Mouse (Mus musculus) adrenal gland, postnatal 36 days (tissue): ENCODE results near the gene 1600002K03Rik. TPM values are rescaled to one million over a fixed set of nuclear protein-coding genes. Genes with fewer than 3 reads are reported as not detected.
"Not testable (repeated sequence)": the region's sequence is repeated elsewhere in the genome, so short reads cannot be mapped to it uniquely, and the experiment has no call there.

Experiments
- DNase-seq, 2 experiments: peaks; one replicate each; pipeline ENCODE4 v3.0.0; 2021; ENCODE audit warnings: mixed read lengths in 1 of 2
- total RNA-seq, 2 experiments: library from RNA; stranded (reverse); gene quantifications; 2 replicates each; pipeline ENCODE4 v1.2.3; 2021

Gene 1600002K03Rik
- total RNA-seq, 2 experiments from 2014 or later, result 16.8 to 19.1 TPM

- no peak for DNase-seq
Measured at GRCm38 (mm10) chr10:80186649-80187048, 13.9 kb downstream of the 1600002K03Rik start.

DNA sequence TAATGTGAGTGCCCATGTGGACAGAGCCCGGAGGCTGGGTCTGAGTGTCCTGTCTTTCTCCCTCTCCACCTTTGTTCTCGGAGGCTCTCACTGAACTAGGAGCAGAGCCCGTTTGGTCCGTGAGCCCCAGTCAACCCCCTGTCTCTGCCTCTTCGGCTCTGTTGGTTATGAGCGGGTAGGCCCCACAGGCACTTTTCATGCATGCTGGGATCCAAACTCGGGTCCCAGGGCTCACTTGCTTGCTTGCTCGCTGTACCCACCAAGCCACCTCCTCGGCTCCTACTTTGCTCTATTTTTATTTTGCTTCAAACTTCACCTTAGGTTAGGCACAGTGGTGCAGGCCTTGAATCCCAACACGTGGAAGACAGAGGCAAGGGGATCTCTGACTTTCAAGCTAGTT lies 15.0 kb downstream of the 1600002K03Rik start:
- no peak for DNase-seq

DNA sequence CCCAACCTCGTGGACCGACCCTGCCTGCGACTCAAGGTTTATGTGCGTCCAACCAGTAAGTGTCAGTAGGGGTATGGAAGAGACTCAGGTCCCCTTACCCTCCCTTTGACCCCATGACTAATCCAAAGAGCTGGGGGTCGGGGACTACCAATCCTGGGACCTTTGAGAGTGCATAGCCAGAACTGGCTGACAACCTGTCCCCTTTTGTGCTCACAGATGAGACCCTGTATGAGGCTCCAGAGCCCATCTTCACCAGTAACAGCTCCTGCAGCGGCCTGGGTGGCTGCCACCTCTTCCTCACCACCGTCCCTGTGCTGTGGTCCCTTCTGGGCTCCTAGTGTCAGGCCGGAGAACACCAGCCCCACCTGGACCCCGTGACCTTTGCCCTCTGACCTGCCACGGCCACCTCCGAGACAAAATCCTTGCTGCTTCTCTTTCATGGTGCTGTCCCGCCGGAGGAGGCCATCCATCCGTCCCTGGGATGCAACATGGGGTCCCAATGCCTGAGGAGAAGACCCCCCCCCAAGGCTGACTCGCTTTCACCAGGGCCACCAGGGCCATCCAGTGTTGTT lies 15.8 kb downstream of the 1600002K03Rik start:
- DNase-seq, result no peak

DNA sequence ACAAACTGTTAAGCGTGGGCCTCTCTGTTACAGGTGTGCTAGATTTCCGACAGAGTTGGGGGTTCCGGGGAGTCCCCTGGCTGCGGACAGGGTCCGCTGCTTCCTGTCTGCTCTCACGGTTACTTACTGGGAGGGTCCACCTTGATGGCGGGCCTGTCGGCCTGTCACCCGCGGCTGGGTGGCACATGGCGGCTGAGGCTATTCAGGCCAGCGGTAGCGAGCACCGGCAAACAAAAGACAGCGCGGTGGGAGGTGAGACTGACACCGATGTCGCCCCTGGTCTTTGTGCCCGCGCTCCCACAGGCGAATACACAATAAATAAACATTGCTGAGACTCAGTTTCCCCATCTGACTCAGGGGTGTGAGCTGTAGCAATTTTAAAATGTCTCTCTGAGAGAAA lies 17.3 kb downstream of the 1600002K03Rik start:
- no peak for DNase-seq

- peak; percentile 65 to 73 for DNase-seq
Measured at GRCm38 (mm10) chr10:80190491-80191051, 17.8 kb downstream of the 1600002K03Rik start.

DNA sequence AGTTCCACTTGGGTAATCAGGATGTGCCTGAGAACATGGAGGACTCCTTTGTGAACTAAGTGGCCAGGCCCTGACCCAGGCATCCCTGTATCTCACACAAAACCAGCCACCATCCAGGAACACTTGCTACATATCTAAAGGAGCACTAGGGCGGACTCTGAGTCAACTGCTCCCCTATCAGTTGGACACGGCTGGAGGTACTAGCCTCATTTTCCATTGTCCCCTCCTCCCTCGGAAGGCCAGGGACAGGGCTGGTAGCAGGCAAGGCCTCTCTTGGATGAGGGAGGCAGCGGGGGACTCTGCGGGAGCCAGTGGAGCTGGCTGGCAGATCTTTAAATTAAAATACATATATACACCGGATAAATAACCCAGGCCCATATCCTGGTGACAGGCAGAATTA lies 21.2 kb downstream of the 1600002K03Rik start:
- DNase-seq, result no peak

- DNase-seq, result no peak
Measured at GRCm38 (mm10) chr10:80194441-80194840, 21.7 kb downstream of the 1600002K03Rik start.

GRCm38 (mm10) chr10:80196167-80196566 lies 23.4 kb downstream of the 1600002K03Rik start:
- DNase-seq, result no peak

GRCm38 (mm10) chr10:80196778-80197581 lies 24.2 kb downstream of the 1600002K03Rik start:
- DNase-seq, result no peak

GRCm38 (mm10) chr10:80199440-80200008 lies 26.8 kb downstream of the 1600002K03Rik start:
- DNase-seq, result peak; percentile 82 to 91

GRCm38 (mm10) chr10:80200485-80200884 lies 27.7 kb downstream of the 1600002K03Rik start:
- DNase-seq, result no peak

DNA sequence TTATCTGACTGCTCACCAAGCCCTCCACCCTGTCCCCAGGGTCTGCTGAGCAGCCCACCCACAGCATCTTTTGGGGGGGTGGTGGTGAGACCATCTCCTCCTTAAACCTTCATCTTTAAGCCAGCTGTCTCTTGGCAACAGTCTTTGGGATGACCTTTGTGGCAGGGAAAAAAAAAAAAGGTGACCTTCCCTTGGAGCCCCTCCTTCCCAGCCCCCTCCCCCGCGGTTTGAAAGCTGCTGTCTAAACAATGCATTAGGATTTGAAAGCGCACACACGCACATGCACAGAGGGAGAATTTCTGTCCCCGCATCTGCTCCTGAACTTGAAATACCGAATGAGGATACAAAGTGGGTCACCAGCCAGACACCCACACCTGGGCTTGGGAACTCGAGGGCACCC lies 31.3 kb downstream of the 1600002K03Rik start:
- DNase-seq, result no peak

DNA sequence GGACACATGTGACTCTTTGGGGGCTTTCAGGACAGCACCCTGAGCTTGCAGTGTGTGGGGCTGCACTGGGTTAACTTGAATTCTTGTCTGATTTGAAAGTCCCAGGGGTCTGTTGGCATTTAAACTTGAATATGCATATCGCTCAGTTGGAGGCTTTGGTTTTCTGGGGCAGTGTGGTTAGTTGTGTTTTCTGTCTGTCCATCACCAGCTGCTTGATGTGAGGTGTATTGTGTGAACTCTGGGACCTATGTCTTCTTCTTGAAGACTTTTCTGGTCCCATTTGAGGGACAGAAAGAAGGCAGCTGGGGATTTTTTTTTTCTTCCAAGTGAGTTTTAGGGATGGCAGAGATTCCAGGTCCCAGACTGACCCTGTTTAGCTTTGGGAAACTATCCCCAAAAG lies 34.5 kb downstream of the 1600002K03Rik start:
- DNase-seq, result no peak

DNA sequence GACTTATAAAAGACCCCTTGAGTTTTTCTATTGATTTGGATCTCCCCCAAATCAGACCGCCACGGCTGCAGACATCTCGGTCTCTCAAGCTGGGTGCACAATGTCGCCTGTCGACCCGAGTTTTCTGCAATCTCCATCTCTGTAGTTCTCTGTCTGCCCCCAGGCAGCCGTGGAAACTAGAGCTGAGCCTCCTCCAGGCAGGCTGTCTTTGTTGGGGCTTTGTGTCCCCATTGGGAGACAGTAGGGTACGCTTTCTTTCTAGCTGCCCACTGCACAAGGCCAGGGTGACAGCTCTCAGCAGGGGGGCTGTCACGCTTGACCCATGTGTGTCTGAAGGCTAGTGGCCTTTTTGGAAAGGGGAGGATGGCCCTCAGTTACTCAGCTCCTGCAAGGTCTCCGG lies 34.9 kb downstream of the 1600002K03Rik start:
- no peak for DNase-seq

DNA sequence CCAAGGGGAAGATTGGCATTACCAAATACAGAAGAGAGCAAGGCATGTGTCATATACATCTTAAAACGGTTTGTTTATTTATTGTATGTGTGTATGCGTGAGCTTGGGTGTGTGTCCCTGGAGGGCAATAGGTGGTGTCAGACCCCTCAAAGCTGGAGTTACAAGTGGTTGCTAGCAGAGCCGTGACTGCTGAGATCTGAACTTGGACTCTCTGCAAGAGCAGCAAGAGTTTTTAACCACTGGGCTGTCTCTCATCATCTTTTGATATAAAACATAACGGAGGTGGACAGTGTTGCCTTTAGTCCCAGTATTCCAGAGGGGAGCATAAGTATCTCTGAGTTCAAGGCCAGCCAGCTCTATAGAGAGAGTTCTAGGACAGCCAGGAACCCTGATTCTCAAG lies 35.5 kb downstream of the 1600002K03Rik start:
- no peak for DNase-seq

DNA sequence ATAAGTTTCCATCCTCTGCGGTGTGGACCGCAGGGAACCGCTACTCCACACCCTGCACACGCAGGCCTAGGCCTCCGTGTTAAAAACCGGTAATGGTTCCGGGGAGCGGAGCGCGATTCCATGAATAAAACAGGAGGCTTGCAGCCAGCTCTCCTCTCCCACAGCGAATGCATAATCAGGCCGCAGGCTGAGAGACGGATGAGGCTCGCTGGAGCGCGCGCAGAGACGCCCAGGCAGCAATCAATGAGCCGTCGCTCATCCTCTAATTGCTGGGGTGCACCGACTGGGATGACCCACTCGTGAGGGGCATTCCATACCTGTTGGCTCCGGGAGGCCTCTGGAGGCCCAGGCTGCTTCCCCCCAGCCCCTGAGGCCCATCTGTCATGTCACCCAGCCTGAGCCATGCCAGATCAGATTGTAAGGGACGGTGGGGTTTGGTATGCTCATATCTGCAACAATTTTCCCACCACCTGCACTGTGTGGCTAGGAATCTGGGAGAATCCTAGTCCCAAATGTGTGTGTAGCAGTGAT lies 36.2 kb downstream of the 1600002K03Rik start:
- no peak for DNase-seq

DNA sequence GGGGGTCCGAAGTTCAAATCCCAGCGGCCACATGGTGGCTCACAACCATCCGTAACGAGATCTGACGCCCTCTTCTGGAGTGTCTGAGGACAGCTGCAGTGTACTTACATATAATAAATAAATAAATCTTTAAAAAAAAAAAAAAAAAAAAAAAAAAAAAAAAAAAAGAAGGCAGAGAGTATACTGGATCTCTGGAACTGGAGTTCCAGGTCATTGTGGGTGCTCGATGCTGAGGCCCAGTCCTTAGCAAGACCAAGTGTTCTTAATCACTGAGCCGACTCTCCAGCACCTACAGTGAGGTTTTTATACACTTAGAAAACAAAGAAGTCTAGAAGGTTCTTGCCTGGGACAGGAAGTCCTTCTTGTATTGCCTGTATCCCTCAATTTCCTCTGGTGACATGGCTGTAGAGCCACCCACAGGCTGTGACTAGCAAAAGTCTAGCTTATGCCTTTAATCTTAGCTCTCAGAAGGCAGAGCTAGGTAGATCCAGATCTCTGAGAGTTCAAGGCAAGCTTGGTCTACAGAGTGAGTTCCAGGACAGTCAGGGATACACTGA lies 38.9 kb downstream of the 1600002K03Rik start:
- DNase-seq, result not testable (repeated sequence)

- DNase-seq, result peak in 1 of 2 experiments; percentile 7
Measured at GRCm38 (mm10) chr10:80215048-80215772, 42.5 kb downstream of the 1600002K03Rik start.

- DNase-seq, result no peak
Measured at GRCm38 (mm10) chr10:80220676-80221075, 47.9 kb downstream of the 1600002K03Rik start.

DNA sequence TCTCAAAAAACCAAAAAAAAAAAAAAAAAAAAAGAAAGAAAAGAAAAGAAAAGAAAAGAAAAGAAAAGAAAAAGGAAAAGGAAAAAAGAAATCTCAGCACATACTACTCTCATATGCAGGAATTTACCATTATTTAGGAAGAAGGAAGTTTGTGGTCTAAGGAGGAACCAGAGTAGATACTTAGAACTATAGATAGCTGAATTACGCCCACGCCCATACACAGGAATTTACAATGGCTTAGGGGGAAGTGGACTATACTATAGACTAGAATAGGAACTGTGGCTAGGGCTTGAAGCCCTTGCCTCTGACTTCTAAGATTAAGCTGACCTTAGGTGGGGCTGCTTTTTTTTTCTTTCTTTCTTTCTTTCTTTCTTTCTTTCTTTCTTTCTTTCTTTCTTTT lies 50.4 kb downstream of the 1600002K03Rik start:
- not testable (repeated sequence) for DNase-seq
